Mouse (Mus musculus): ENCODE results near the gene Otud7a. TPM values are rescaled to one million over a fixed set of nuclear protein-coding genes. Genes with fewer than 3 reads are reported as not detected.

Otud7a gene
- polyA plus RNA-seq, 1 experiment = 0.12 TPM

GRCm38 (mm10) chr7:63540293-63540692, 95.7 kb downstream of the Otud7a start:
- no peak for DNase-seq (ENCODE audit: low read depth, low spot score)
- WGBS = 92% methylated on average over 4 of the region's 4 CpGs

DNA sequence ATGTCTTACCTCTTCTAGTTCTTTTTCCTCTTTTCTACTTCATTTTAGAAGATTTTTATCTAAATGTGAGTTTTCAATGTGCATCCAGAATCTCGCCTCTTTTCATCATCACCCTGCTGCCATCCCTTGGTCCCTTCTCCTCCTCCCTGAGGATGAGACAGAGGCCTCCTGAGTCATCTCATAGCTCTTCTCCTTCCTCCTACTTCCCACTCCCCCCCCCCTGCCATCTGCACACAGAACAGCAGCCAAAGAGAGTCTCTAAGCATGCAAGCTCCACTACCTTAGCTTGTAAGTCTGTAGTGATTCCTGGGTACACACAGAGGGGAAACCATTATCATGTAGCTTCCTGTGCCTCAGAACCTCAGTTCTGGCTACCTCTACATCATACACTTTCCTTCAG, 109.9 kb downstream of the Otud7a start:
- WGBS = 84% methylated on average over 1 of the region's 1 CpGs
- no peak for DNase-seq (ENCODE audit: low read depth, low spot score)

DNA sequence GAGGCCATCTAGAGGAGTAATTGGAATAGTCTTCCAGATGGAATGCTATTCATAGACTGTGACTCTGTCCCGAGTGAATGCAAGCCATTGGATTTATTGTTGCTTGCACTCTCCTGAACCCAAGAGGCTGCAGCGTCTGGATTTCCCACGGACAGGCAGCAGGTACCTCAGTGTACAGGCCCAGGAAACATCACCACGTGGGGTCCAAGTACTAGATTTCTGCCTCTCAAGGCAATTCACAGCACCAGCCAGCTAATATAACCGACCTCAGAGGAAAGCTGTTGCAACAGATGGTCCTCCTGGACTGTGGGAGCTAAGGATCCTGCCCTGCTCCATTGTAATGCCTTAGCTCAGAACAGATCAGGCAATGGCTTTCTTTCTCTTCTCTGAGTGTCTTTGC, 111.8 kb downstream of the Otud7a start:
- 55% methylated on average over 5 of the region's 5 CpGs for WGBS
- DNase-seq (ENCODE audit: low read depth, low spot score) = no peak

- 53% methylated on average over 3 of the region's 3 CpGs for WGBS
- no peak for DNase-seq (ENCODE audit: low read depth, low spot score)
These were observed 114.4 kb downstream of the Otud7a start for GRCm38 (mm10) chr7:63558918-63559317.

- DNase-seq (ENCODE audit: low read depth, low spot score) = no peak
- 72% methylated on average over 1 of the region's 1 CpGs for WGBS
These were observed 115.1 kb downstream of the Otud7a start for GRCm38 (mm10) chr7:63559679-63560078.

- DNase-seq (ENCODE audit: low read depth, low spot score) = no peak
- WGBS = 73% methylated on average over 2 of the region's 2 CpGs
These were observed 138.8 kb downstream of the Otud7a start for GRCm38 (mm10) chr7:63583310-63583709.

GRCm38 (mm10) chr7:63586184-63586870, 141.8 kb downstream of the Otud7a start:
- DNase-seq (ENCODE audit: low read depth, low spot score) = no peak
- 59% methylated on average over 2 of the region's 2 CpGs for WGBS

DNA sequence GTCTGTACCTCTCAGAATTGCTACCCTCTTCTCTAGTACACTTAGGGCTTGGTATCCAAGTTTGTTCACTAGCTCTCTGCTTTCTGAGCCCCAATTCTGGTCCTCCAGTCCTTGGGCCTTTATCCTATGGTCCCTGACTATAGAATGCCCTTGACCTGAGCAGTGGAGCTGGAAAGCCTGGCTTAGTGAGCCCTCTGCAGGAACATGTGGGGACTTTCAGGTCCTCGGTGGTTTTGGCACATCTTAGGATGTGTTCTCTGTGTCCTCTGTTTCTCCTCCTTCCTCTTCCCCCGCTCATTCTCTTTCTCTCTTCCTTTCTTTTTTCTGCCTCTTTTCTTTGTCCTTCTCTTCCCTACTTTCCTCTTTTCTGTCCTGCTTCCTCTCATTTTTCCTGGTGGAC, 145.8 kb downstream of the Otud7a start:
- WGBS = 61% methylated on average over 2 of the region's 2 CpGs
- no peak for DNase-seq (ENCODE audit: low read depth, low spot score)

GRCm38 (mm10) chr7:63591322-63591721, 146.8 kb downstream of the Otud7a start:
- no peak for DNase-seq (ENCODE audit: low read depth, low spot score)
- WGBS = 69% methylated on average over 4 of the region's 4 CpGs

DNA sequence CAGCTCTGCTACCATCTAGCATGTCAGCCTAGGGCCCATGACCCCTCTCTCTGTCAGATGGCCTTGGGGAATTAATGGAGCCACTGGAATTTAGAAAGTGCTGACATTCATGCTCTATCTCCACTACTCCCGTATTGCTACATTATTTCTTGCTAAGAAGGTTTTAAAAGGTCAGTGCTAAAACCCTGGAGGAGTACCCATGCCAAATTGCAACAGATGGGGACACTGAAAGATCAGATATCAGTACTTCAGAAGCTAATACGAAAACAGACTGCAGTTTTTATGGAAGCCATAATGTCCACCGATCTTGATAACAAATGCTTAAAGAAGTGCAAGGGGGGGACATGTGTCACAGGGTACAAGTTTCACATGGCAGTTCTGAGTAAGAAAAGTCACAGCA, 147.5 kb downstream of the Otud7a start:
- 49% methylated on average over 3 of the region's 3 CpGs for WGBS
- no peak for DNase-seq (ENCODE audit: low read depth, low spot score)

GRCm38 (mm10) chr7:63604827-63605226, 160.3 kb downstream of the Otud7a start:
- no peak for DNase-seq (ENCODE audit: low read depth, low spot score)
- 88% methylated on average over 1 of the region's 1 CpGs for WGBS

GRCm38 (mm10) chr7:63617018-63617417, 172.5 kb downstream of the Otud7a start:
- DNase-seq (ENCODE audit: low read depth, low spot score) = no peak
- 86% methylated on average over 3 of the region's 3 CpGs for WGBS

GRCm38 (mm10) chr7:63620776-63621340, 176.3 kb downstream of the Otud7a start:
- WGBS = 84% methylated on average over 5 of the region's 5 CpGs
- no peak for DNase-seq (ENCODE audit: low read depth, low spot score)

DNA sequence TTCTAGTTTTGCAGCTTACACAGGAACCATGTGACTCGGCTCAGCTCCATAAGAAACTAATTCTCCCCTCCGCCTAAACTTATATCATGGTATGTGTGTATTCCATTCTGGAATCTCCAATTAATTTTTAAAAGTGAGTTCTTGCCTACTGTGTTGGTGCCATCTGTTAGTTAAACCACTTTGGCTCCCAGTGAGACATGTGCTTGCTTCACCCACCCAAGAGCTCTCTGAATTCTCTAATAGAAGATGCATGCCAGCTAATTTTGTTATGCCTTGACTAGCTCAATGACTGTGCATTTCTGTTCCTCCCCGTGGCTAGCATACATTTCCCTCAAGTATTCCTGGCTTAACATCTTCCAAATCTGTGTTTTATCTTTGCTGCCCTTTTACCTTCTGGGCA, 193.1 kb downstream of the Otud7a start:
- DNase-seq (ENCODE audit: low read depth, low spot score) = no peak
- WGBS = 74% methylated on average over 3 of the region's 3 CpGs

- 73% methylated on average over 1 of the region's 1 CpGs for WGBS
These were observed 199.5 kb downstream of the Otud7a start for GRCm38 (mm10) chr7:63644002-63644401.

DNA sequence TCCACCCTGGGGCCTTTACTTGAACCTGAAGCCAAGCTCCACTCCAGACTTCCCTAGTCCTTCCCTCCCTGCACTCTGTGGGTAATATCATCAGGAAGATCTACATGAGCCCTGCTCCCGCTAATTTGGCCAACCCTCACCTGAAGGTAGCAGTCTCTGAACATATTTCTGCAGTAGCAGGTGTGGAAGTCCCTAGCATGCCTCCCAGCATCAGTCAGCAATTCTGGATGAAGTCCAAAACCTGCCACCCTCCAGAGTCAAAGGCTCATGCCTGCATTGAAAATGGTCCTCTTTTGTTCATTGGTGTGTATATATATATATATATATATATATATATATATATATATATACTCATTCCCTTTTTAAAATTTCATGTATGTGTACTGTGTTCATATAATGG, 202.6 kb downstream of the Otud7a start:
- no peak for DNase-seq (ENCODE audit: low read depth, low spot score)
- 93% methylated on average over 1 of the region's 1 CpGs for WGBS

More at GRCm38 (mm10) chr7:63644002-63644401, 199.5 kb downstream of the Otud7a start:
- no peak for DNase-seq (ENCODE audit: low read depth, low spot score)

DNA sequence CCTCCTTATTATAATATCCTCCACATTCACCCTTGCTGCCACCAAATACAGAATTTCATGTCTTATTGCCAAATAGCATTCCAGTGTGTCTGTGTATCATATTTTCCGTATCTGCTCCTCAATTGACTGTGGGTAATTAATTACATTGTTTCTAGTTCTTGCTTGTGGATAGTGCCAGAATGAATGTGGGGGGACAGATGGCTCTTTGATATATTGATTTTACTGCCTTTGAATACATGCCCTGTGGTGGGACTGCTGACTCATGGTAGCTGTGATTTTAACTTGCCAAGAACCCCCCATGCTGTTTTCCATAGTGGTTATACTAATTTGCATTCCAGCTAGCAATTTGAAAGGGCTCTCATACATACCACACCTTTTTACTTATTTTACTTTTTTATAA, 215.7 kb downstream of the Otud7a start:
- WGBS = 76% methylated on average over 1 of the region's 1 CpGs
- DNase-seq (ENCODE audit: low read depth, low spot score) = no peak

- WGBS = 86% methylated on average over 3 of the region's 3 CpGs
These were observed 218.2 kb downstream of the Otud7a start for GRCm38 (mm10) chr7:63662757-63663156.

GRCm38 (mm10) chr7:63665496-63665895, 220.9 kb downstream of the Otud7a start:
- no peak for DNase-seq (ENCODE audit: low read depth, low spot score)

More at GRCm38 (mm10) chr7:63662757-63663156, 218.2 kb downstream of the Otud7a start:
- no peak for DNase-seq (ENCODE audit: low read depth, low spot score)

GRCm38 (mm10) chr7:63667986-63668741, 223.6 kb downstream of the Otud7a start:
- 59% methylated on average over 15 of the region's 15 CpGs for WGBS
- no peak for DNase-seq (ENCODE audit: low read depth, low spot score)

More at GRCm38 (mm10) chr7:63665496-63665895, 220.9 kb downstream of the Otud7a start:
- 83% methylated on average over 3 of the region's 3 CpGs for WGBS

GRCm38 (mm10) chr7:63668951-63669350, 224.4 kb downstream of the Otud7a start:
- WGBS = 69% methylated on average over 14 of the region's 14 CpGs
- DNase-seq (ENCODE audit: low read depth, low spot score) = no peak
